Mouse (Mus musculus) embryonic facial prominence, embryonic 12.5 days (tissue): ENCODE results near the gene Prdm5. TPM values are rescaled to one million over a fixed set of nuclear protein-coding genes. Genes with fewer than 3 reads are reported as not detected.

Source experiments
- ATAC-seq: fragments of 200-750 bp; cut with Nextera tagmentation; 2 replicates; pipeline ENCODE4 v1.8.0; 2017; ENCODE audit not compliant: insufficient number of reproducible peaks, insufficient read depth, low FRiP score, low TSS enrichment
- H3K27ac ChIP-seq: fragments of 300-500 bp; sonication (generic); 2 replicates; pipeline ENCODE4 v1.5.1; 2016; ENCODE audit warnings: mild to moderate bottlenecking
- H3K27me3 ChIP-seq: fragments of 300-500 bp; sonication (generic); 2 replicates; pipeline ENCODE4 v1.6.1; 2016; ENCODE audit warnings: mild to moderate bottlenecking, moderate library complexity
- H3K36me3 ChIP-seq: fragments of 300-500 bp; sonication (generic); 2 replicates; pipeline ENCODE4 v1.6.1; 2016; ENCODE audit warnings: mild to moderate bottlenecking
- H3K4me1 ChIP-seq: fragments of 300-500 bp; sonication (generic); 2 replicates; pipeline ENCODE4 v1.6.1; 2016
- H3K4me2 ChIP-seq: fragments of 300-500 bp; sonication (generic); replicated peaks from 2 replicates; pipeline ENCODE4 v1.6.1; 2016; ENCODE audit warnings: mild to moderate bottlenecking, moderate library complexity
- H3K4me3 ChIP-seq: fragments of 300-500 bp; sonication (generic); 2 replicates; pipeline ENCODE4 v1.5.1; 2016; ENCODE audit warnings: mild to moderate bottlenecking
- H3K9ac ChIP-seq: fragments of 300-500 bp; sonication (generic); 2 replicates; pipeline ENCODE4 v1.6.1; 2016; ENCODE audit warnings: mild to moderate bottlenecking, moderate library complexity
- H3K9me3 ChIP-seq: fragments of 300-500 bp; sonication (generic); 2 replicates; pipeline ENCODE4 v1.6.1; 2016; ENCODE audit warnings: mild to moderate bottlenecking, moderate library complexity
- WGBS: fragments of 180-500 bp; shearing (Covaris S2); methylation state at CpG from one replicate; pipeline ENCODE4 v1.1.7; 2016; 5-methylcytosine and 5-hydroxymethylcytosine counted together
- polyA plus RNA-seq: library from polyadenylated mRNA; unstranded; fragments of >200 nt; fragmentation: Nextera tagmentation; extraction: Ambion mirVana; gene quantifications from 2 replicates; pipeline ENCODE4 v1.2.1, GENCODE M21; 2016

Gene Prdm5
- polyA plus RNA-seq, 1 experiment from 2014 or later = 22.9 TPM

- Histone ChIP-seq H3K27me3 (no peaks in the 10 kb centered on the region), H3K36me3 (no peaks in the 10 kb centered on the region), H3K9ac (peak overlapping the region; percentile 81; the same call in 1 of the 2 replicates), H3K27ac (no peak overlapping the region), H3K4me1 (0 out of 2 replicates have a peak, but pooled peaks cover 3% of the 10 kb centered on the region), H3K4me2 (peak overlapping the region; percentile 61), H3K9me3 (no peaks in the 10 kb centered on the region), H3K4me3 (peak overlapping the region; percentile 54)
- no peak for ATAC-seq
- WGBS = 88% methylated on average over 4 of the region's 4 CpGs
Measured at GRCm38 (mm10) chr6:65779689-65780233, 973 bp downstream of the Prdm5 start.

DNA sequence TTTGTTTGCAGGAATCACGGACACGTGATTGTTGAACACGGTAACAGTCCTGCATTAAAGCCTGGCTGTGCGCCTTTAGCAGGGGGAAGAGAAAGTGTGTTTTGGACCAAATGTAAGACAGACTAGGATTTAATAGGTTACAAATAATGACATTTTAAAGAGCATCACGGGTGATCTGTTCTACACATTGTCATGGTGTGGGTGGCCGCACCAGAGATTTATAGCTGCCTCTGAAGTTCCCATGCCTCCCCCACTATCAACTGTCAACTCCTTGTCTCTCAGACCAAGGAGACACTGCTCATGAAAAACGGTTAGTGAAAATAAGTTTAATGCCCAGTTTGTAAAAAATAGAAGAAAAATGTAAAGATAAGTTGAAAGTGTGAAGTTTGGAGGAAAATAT, 2.7 kb downstream of the Prdm5 start:
- Histone ChIP-seq H3K4me2 (no peak overlapping the region), H3K36me3 (no peaks in the 10 kb centered on the region), H3K9me3 (no peaks in the 10 kb centered on the region), H3K27me3 (no peaks in the 10 kb centered on the region), H3K27ac (no peak overlapping the region), H3K9ac (no peak overlapping the region), H3K4me3 (no peak overlapping the region), H3K4me1 (0 out of 2 replicates have a peak, but pooled peaks cover 3% of the 10 kb centered on the region)
- no peak for ATAC-seq
- WGBS = 92% methylated on average over 7 of the region's 7 CpGs

DNA sequence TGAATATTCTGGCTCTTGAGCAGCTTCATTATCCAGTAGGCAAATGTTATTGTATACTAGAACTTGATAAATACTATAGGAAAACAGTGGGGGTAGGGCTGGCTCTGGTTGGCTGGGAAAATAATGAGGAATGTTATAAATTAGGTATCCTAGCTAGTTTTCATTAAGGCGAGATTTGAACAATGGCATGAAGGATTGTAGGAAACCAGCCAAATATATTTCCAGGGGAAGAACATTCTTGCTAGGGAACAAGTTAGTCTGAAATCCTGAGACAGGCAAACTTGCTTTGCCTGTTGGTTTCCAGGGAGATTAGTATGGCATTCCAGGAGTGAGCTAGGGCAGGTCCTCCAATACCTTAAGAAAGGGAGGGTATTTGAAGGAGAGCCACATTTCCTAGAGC, 4.9 kb downstream of the Prdm5 start:
- 85% methylated on average over 1 of the region's 1 CpGs for WGBS
- no peaks in the 10 kb centered on the region for H3K9me3 ChIP-seq
- no peak overlapping the region for H3K4me3 ChIP-seq
- no peak overlapping the region for H3K9ac ChIP-seq
- H3K4me1 ChIP-seq = 0 out of 2 replicates have a peak, but pooled peaks cover 3% of the 10 kb centered on the region
- no peak for ATAC-seq
- no peak overlapping the region for H3K27ac ChIP-seq
- H3K4me2 ChIP-seq = no peak overlapping the region
- H3K36me3 ChIP-seq = no peaks in the 10 kb centered on the region
- no peaks in the 10 kb centered on the region for H3K27me3 ChIP-seq

GRCm38 (mm10) chr6:65792923-65793322, 14.1 kb downstream of the Prdm5 start:
- Histone ChIP-seq H3K9me3 (no peaks in the 10 kb centered on the region), H3K4me2 (no peak overlapping the region), H3K4me1 (no peaks in the 10 kb centered on the region; the same call in 1 of the 2 replicates), H3K9ac (no peak overlapping the region), H3K27ac (no peak overlapping the region), H3K4me3 (no peak overlapping the region), H3K36me3 (peaks cover 2% of the 10 kb centered on the region; the same call in 1 of the 2 replicates), H3K27me3 (no peaks in the 10 kb centered on the region)
- WGBS = 85% methylated on average over 2 of the region's 2 CpGs
- ATAC-seq = no peak

DNA sequence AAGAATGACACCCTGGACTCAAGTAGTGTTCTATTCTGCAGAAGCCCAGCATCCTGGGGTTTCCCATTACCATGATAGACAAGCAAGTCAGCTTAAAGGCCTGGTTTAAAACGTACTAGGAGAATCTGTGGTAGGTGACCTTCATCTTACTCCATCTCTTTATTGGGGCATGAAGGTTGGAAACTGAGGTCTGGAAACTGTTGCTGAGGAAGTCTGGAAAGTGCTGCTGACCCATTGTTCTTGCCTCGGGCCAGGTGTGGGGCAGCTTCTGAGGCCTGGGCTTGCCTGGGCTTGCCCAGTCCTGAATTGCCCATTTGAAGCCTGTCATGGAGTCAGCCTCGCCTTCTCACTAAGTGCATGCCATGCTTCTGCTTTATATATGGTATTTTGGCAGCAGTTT, 17.8 kb downstream of the Prdm5 start:
- ATAC-seq = no peak
- WGBS = 70% methylated on average over 3 of the region's 3 CpGs

DNA sequence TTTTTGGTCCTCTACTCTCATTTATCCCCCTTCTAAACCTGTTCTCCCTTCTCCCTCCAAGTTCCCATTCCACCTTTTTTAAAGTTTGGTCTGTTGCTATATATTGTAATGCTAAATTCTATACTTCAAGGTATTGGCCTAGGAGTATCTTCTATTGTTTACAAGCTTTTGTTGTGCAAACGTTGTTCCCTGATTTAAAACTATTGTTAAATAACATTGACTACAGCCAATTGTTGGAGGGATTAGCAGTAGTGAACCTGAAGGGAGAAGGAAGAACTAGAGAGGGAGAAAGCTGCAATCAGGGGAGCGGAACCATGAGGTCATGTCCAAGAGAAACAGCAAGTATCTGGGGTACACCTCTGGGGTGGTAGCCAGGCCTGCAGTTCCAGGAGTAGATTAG, 18.5 kb downstream of the Prdm5 start:
- H3K9ac ChIP-seq = no peak overlapping the region
- H3K4me1 ChIP-seq = no peaks in the 10 kb centered on the region; the same call in 1 of the 2 replicates
- no peak overlapping the region for H3K4me3 ChIP-seq
- no peak overlapping the region for H3K4me2 ChIP-seq
- peaks cover 4% of the 10 kb centered on the region; the same call in 1 of the 2 replicates for H3K36me3 ChIP-seq
- WGBS = 74% methylated on average over 2 of the region's 2 CpGs
- no peak overlapping the region for H3K27ac ChIP-seq
- no peaks in the 10 kb centered on the region for H3K27me3 ChIP-seq
- no peaks in the 10 kb centered on the region for H3K9me3 ChIP-seq
- ATAC-seq = no peak

More for the DNA sequence above, 17.8 kb downstream of the Prdm5 start:
- Histone ChIP-seq H3K4me2 (no peak overlapping the region), H3K27ac (no peak overlapping the region), H3K9me3 (no peaks in the 10 kb centered on the region), H3K9ac (no peak overlapping the region), H3K27me3 (no peaks in the 10 kb centered on the region), H3K4me3 (no peak overlapping the region), H3K36me3 (peaks cover 4% of the 10 kb centered on the region; the same call in 1 of the 2 replicates), H3K4me1 (no peaks in the 10 kb centered on the region; the same call in 1 of the 2 replicates)

GRCm38 (mm10) chr6:65798390-65798789, 19.6 kb downstream of the Prdm5 start:
- Histone ChIP-seq H3K27ac (no peak overlapping the region), H3K36me3 (peaks cover 4% of the 10 kb centered on the region; the same call in 1 of the 2 replicates)
- 90% methylated on average over 3 of the region's 3 CpGs for WGBS

DNA sequence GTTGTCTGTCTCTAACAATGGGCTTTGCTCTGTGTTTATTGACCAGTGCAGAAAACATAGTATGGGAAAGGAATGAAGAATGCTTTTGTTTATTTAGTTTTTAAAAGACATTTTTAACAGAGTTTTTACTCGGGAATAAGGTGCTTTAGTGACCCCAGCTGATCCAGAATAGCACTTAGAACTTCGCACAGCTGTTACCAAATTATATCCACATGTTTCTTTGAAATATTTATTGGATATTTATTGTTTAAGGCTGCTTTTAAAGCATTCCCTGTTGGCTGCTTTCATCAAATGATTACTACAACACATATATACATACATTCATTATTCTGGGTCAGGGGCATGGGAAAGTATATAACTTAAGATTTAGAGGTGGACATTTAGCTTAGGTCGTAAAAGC, 32.9 kb downstream of the Prdm5 start:
- no peak overlapping the region for H3K27ac ChIP-seq
- no peaks in the 10 kb centered on the region for H3K4me1 ChIP-seq
- H3K36me3 ChIP-seq = no peaks in the 10 kb centered on the region
- no peak for ATAC-seq
- H3K4me2 ChIP-seq = no peak overlapping the region
- no peak overlapping the region for H3K4me3 ChIP-seq
- WGBS = 38% methylated on average over 3 of the region's 3 CpGs
- H3K9ac ChIP-seq = no peak overlapping the region
- no peaks in the 10 kb centered on the region for H3K27me3 ChIP-seq
- no peaks in the 10 kb centered on the region for H3K9me3 ChIP-seq

More at GRCm38 (mm10) chr6:65798390-65798789, 19.6 kb downstream of the Prdm5 start:
- Histone ChIP-seq H3K27me3 (no peaks in the 10 kb centered on the region), H3K9ac (no peak overlapping the region), H3K4me3 (no peak overlapping the region), H3K4me2 (no peak overlapping the region), H3K4me1 (no peaks in the 10 kb centered on the region; the same call in 1 of the 2 replicates), H3K9me3 (no peaks in the 10 kb centered on the region)
- ATAC-seq = no peak

- H3K4me2 ChIP-seq = no peak overlapping the region
- H3K27me3 ChIP-seq = no peaks in the 10 kb centered on the region
- H3K4me3 ChIP-seq = no peak overlapping the region
- H3K4me1 ChIP-seq = no peaks in the 10 kb centered on the region
- WGBS = 69% methylated on average over 4 of the region's 4 CpGs
- H3K9ac ChIP-seq = no peak overlapping the region
- no peak for ATAC-seq
- H3K9me3 ChIP-seq = no peaks in the 10 kb centered on the region
- no peak overlapping the region for H3K27ac ChIP-seq
- H3K36me3 ChIP-seq = no peaks in the 10 kb centered on the region
Measured at GRCm38 (mm10) chr6:65818039-65818747, 39.4 kb downstream of the Prdm5 start.

DNA sequence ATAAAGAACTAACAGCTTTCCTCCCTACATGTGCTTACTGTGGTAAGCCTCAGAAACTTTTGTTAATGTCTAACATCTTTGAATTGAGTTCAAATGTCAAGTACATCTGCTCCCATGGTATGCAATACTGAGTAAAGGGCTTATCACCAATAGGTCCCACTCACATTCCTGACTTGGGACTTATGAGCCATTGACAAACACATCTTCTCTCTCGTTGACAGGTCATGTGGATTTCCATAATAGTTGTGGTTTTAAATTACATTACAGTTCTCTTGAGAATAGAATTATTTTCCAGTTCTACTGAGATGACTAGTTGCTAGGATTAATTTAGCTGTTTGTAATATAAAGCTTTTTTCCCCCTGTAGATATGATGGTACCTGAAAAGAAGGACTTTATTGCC, 49.9 kb downstream of the Prdm5 start:
- Histone ChIP-seq H3K36me3 (peaks cover 8% of the 10 kb centered on the region; the same call in 1 of the 2 replicates), H3K4me3 (no peak overlapping the region), H3K9ac (no peak overlapping the region), H3K27ac (no peak overlapping the region), H3K27me3 (no peaks in the 10 kb centered on the region), H3K9me3 (0 out of 2 replicates have a peak, but pooled peaks cover 3% of the 10 kb centered on the region), H3K4me2 (no peak overlapping the region), H3K4me1 (peaks cover 8% of the 10 kb centered on the region; the same call in 1 of the 2 replicates)
- WGBS = 43% methylated on average over 1 of the region's 1 CpGs
- no peak for ATAC-seq

DNA sequence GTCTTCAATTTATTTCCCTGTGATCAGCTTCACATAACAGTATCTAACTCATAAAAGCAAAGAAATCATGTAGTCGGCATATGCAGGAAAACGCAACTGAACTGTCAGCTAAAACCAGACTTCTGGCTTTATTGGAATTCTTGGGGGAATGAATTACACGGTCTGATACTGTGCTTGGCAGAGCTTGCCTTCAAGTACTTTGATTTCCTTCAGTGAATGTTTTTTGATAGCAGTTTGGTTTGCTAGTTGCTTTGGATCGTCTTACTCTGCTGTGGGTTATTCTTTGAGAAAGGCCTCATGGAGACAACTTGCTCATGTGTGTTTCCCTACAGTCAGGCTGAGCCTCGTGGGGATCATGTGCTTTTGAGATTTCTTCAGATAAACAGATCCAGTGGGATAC, 52.7 kb downstream of the Prdm5 start:
- Histone ChIP-seq H3K36me3 (peaks cover 11% of the 10 kb centered on the region; the same call in 1 of the 2 replicates), H3K27ac (no peak overlapping the region), H3K4me1 (peaks cover 8% of the 10 kb centered on the region; the same call in 1 of the 2 replicates), H3K9ac (no peak overlapping the region), H3K27me3 (no peaks in the 10 kb centered on the region), H3K4me3 (no peak overlapping the region), H3K9me3 (0 out of 2 replicates have a peak, but pooled peaks cover 3% of the 10 kb centered on the region), H3K4me2 (no peak overlapping the region)
- ATAC-seq = no peak
- 73% methylated on average over 5 of the region's 5 CpGs for WGBS

GRCm38 (mm10) chr6:65834013-65834412, 55.2 kb downstream of the Prdm5 start:
- no peak for ATAC-seq
- H3K27me3 ChIP-seq = no peaks in the 10 kb centered on the region
- H3K9me3 ChIP-seq = 0 out of 2 replicates have a peak, but pooled peaks cover 3% of the 10 kb centered on the region
- H3K36me3 ChIP-seq = peaks cover 11% of the 10 kb centered on the region
- no peak overlapping the region for H3K9ac ChIP-seq
- peaks cover 7% of the 10 kb centered on the region; the same call in 1 of the 2 replicates for H3K4me1 ChIP-seq
- no peak overlapping the region for H3K4me3 ChIP-seq
- H3K27ac ChIP-seq = peak overlapping the region; percentile 54; the same call in 1 of the 2 replicates
- H3K4me2 ChIP-seq = no peak overlapping the region
- WGBS = 62% methylated on average over 4 of the region's 4 CpGs
